Mouse (Mus musculus) activated CD4-positive, CD25-positive, alpha-beta regulatory T cell, adult 4 months (primary cell): ENCODE data around the gene Pus7l. TPM values are rescaled to one million over a fixed set of nuclear protein-coding genes. Genes with fewer than 3 reads are reported as not detected.

ENCODE experiments used
- ATAC-seq: one replicate; pipeline ENCODE4 v1.8.0; 2017
- polyA plus RNA-seq, 2 experiments: library from polyadenylated mRNA; unstranded; fragments of 100-300 nt; shearing (Covaris generic); gene quantifications; one replicate each; pipeline ENCODE4 v1.2.1; 2017

Gene Pus7l
- polyA plus RNA-seq = 1 to 10 TPM; 7.1 to 8.7 TPM

DNA sequence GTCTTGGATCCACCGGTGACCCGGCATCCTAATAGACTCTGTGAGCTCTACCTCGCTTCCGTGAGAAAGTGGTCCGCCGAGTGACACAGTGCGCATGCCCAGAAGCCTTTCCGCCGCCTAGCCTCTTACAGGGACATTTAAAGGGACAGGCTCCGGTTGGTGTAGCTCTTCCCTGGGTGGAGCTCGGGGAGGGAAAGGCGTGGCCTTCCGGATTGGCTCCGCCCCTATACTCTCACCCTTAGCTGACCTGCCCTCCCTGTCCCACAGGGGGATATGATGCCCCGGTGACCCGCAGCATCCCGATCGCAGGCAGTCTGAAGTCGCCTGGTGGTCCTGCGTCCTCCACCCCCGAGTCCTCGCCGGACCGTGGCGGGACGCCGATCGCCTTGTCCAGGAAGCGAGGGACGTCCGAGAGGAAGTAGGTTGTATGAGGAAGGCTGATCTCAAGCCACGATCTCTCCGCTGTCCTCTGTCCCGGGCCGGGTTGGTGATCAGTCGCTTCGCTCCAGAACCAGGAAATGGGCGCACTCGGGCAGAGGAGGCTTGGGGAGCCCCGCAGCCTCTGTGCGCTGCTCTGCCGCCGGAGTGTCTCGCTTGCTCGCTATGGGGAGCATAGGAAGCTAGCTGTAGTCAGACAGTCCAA, at the start of gene Pus7l, which contains the start of gene Irak4:
Pus7l (minus strand) TSS at position 139 of the 643 bp plus-strand sequence.
Irak4 (plus strand) TSS at position 235 of the 643 bp plus-strand sequence.
- ATAC-seq = peak; percentile 97

DNA sequence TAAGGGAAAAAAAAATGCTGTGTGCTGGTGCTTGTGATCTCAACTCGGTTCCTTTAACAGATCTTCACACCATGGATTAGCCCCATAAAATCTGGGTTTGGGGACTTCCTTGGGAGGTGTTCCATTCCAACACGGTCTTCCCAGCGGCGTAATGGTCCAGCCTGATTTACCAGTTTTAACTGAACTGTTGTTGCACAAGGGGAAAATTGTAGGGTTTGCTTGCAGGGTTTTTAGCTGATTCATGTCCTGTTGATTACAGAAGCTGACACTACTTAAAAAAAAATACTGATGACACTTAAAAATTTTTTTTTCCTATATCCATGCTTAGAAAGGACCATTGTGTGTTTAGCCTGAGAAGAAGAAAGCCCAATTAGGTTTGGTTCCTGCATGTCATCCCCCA, 48.0 kb upstream of the Pus7l start:
- no peak for ATAC-seq

- no peak for ATAC-seq
These were observed 46.7 kb upstream of the Pus7l start for GRCm38 (mm10) chr15:94590083-94590482.

- ATAC-seq = peak; percentile 92
These were observed 46.1 kb upstream of the Pus7l start, which contains the start of gene Twf1 for GRCm38 (mm10) chr15:94589219-94590075. TSS of gene Twf1 (minus strand) at chr15:94589889.

DNA sequence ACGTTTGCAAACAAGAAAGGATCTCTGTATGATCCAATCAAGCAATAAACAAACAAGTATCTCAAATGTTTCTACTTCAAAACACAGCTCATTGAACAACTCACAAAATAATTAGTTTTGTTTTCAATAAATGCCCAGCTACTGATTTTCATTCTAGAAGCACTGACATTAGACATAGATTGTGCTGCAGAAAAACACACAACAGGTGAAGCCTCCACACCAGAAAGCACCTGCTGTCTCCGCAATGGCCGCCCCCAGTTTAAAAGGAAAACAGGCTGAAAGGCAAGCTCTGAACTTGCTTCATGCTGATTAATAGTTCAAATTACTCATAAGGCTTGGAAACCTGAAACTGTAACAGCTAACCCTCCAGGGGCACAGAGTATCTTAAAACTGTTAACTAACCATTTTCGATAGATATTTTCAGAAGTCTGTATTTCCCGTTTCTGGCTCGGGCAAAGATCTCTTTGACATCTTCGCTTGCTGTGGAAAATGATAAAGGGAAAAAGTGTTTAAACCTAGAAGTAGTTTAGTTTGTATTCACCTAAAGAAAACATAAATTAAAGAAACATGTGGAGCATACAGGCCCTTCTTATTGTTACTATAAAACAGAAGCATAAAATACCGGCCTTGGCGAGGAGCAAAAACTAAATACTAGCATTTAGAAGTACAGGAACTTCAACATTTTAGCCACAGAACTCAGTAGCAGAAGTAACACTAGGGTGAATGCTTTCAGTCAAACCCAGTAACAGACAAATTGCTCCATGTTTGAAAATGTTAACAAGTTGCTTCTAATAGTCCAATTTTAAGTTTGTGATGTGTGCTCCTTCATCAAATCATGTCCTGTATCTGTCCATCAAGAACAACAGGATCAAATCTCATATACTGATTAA, 44.7 kb upstream of the Pus7l start:
- no peak for ATAC-seq

GRCm38 (mm10) chr15:94584738-94585137, 41.4 kb upstream of the Pus7l start:
- ATAC-seq = no peak

- no peak for ATAC-seq
These were observed 39.8 kb upstream of the Pus7l start for GRCm38 (mm10) chr15:94583153-94583552.

DNA sequence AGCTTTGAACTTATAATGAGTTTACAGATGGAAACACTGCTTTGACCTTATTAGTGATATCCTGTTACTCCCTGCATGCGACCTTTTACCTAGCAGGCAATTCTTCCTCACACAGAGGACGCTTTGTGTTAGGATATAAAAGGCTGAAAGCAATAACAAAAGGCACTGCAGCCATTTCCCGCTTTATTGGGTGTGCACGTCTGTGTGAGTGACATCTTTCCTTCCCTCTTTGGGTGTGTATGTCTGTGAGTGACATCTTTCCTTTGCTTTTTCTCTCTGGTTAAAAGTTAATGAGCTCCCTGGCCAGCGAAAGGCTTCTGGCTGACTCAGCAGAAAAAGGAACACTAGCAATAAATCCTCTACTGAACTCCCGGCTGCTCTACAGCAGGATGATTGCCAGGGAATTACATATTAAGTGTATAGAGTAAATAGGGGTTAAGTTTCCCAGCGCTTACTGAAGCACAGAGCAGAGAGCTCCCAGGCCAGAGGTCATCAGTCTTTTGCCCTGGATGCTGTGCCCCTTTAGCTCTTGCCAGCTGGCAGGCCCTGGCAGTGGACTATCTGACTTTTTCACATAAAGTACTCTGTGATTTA, 38.8 kb upstream of the Pus7l start:
- ATAC-seq = no peak

GRCm38 (mm10) chr15:94574566-94575268, 31.4 kb upstream of the Pus7l start:
- peak; percentile 19 for ATAC-seq

GRCm38 (mm10) chr15:94572746-94573145, 29.4 kb upstream of the Pus7l start:
- ATAC-seq = no peak

DNA sequence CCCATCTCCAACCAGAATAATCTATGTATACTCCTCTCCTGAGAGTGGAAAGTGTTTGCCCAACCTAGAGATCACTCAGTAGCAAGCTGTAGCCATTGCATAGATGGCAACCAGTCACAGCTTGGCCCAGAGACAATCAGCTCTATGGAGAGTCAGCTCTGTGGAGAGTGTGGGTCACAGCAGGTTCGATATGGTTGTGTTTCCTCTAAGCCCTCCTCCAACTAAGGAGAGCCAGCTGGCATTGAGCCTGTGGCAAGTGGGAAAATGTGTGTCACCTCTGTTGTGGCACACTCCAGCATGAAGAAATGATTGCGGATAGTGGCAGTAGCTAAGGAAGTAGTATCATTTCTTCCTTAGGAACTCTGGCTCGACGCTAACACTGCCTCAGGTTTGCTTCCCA, 28.2 kb upstream of the Pus7l start:
- ATAC-seq = no peak

- no peak for ATAC-seq
These were observed 25.3 kb upstream of the Pus7l start for GRCm38 (mm10) chr15:94568496-94569182.

- ATAC-seq = peak; percentile 75
These were observed 22.5 kb upstream of the Pus7l start for GRCm38 (mm10) chr15:94565854-94566253.

GRCm38 (mm10) chr15:94564909-94565308, 21.6 kb upstream of the Pus7l start:
- peak; percentile 83 for ATAC-seq

- no peak for ATAC-seq
These were observed 15.7 kb upstream of the Pus7l start for GRCm38 (mm10) chr15:94558895-94559656.

DNA sequence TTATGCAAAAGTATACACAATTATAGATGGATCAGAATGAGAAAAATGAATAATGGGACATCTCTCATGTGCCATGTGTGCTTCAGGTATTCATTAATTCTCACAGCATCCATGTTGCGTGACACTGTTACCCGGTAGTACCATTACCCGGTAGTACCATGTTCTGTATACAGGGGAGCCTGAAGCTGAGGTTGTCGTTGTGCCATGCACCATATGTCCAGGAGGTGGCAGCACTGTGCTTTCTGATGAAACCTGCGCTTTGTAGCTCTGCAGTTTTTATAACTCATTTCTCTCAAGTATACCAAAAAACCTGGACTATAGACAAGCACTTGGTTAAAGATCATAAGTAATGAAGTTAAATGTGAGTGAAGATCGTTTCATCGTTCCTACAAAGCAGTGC, 14.1 kb upstream of the Pus7l start:
- ATAC-seq = peak; percentile 98

GRCm38 (mm10) chr15:94553536-94553935, 10.2 kb upstream of the Pus7l start:
- ATAC-seq = no peak

GRCm38 (mm10) chr15:94544844-94545243, 1.5 kb upstream of the Pus7l start:
- no peak for ATAC-seq

- ATAC-seq = no peak
These were observed 797 bp upstream of the Pus7l start for GRCm38 (mm10) chr15:94544052-94544636.
